Mouse (Mus musculus): ENCODE data around the gene Etv5. TPM values are rescaled to one million over a fixed set of nuclear protein-coding genes. Genes with fewer than 3 reads are reported as not detected.

Gene Etv5
- polyA plus RNA-seq, 1 experiment from 2014 or later = 32.1 TPM

DNA sequence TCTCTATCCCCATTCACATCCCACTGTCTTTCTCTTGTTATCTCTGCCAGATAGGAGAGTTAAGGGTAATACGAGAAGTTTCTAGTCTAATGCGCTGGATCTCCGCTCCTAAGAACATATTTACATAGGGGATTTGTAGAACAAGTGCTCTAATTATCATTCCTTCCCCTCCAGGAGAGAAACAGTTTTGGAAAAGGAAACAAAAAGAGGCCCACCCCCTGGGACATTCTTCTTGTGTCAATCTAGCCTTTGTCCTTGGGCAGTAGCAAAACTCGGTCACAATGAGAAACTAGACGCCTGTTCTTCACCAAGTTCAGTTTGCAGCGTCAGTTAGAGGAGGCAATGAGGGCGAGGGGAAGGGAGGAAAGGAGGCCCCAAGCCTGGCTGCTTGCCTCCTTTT lies 2.7 kb upstream of the Etv5 start:
- Histone ChIP-seq H3K4me3 (no peak overlapping the region), H3K4me1 (replicated peaks) (peaks cover 19% of the 10 kb centered on the region), H3K27ac (replicated peaks) (no peak overlapping the region), H3K4me2 (no peak overlapping the region), H3K27me3 (peaks cover 38% of the 10 kb centered on the region), H3K9me3 (no peaks in the 10 kb centered on the region), H3K9ac (no peak overlapping the region), H3K36me3 (no peaks in the 10 kb centered on the region)
- WGBS = 24% methylated on average over 7 of the region's 7 CpGs
- no peak for ATAC-seq (ENCODE audit: low FRiP score, low read depth)

DNA sequence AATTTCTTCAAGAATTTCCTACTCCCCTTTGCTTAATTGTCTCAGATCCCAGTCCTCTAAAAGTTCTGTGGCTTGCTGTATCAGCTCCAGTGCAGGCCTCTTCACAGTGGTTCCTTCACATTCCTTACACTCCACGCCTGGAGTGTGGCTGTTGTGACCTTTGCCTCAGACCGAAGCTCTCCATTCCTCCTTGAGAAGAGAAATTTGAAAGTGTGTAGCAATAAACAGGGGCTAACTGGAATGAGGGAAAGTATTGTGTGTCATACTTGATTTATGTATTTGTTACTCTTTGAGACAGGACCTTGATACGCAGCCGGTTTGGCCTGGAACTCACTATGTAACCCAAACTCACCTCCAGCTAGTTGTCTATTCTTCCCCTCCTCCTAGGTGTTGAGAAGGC lies 1.8 kb upstream of the Etv5 start:
- H3K4me3 ChIP-seq = no peak overlapping the region
- peaks cover 19% of the 10 kb centered on the region for H3K4me1 ChIP-seq (replicated peaks)
- peaks cover 45% of the 10 kb centered on the region for H3K27me3 ChIP-seq
- no peak for ATAC-seq (ENCODE audit: low FRiP score, low read depth)
- H3K27ac ChIP-seq (replicated peaks) = no peak overlapping the region
- no peaks in the 10 kb centered on the region for H3K36me3 ChIP-seq
- H3K9me3 ChIP-seq = no peaks in the 10 kb centered on the region
- no peak overlapping the region for H3K9ac ChIP-seq
- 0 out of 2 replicates have a peak overlapping the region, but pooled peaks have one; percentile 97 for H3K4me2 ChIP-seq
- 88% methylated on average over 4 of the region's 4 CpGs for WGBS

DNA sequence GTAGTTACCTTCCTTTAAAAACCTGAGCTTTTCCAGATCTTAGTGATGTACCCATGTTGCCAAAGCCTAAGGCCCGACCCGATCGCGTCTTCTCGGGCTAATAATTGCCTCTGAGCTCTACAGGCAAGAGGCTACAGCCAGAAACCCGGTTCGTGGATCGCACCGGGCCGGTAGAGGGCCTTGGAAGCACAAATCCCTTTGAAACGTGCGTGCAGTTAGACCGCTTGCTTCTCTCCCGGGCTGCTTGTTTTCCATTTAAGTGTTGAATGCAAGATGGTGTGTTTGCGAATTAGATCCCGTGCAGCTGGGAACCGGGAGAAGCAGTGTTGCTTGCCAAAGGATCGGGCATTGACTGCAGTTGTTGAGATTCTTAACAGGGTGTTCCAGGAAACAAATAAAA lies 750 bp upstream of the Etv5 start:
- Histone ChIP-seq H3K4me1 (replicated peaks) (peaks cover 19% of the 10 kb centered on the region), H3K27me3 (peaks cover 53% of the 10 kb centered on the region), H3K4me2 (peak overlapping the region; percentile 97), H3K9me3 (no peaks in the 10 kb centered on the region), H3K27ac (replicated peaks) (peak overlapping the region; percentile 71), H3K4me3 (peak overlapping the region; percentile 68), H3K36me3 (no peaks in the 10 kb centered on the region), H3K9ac (peak overlapping the region; percentile 46)
- no peak for ATAC-seq (ENCODE audit: low FRiP score, low read depth)
- under 1% methylated on average over 18 of the region's 18 CpGs for WGBS

DNA sequence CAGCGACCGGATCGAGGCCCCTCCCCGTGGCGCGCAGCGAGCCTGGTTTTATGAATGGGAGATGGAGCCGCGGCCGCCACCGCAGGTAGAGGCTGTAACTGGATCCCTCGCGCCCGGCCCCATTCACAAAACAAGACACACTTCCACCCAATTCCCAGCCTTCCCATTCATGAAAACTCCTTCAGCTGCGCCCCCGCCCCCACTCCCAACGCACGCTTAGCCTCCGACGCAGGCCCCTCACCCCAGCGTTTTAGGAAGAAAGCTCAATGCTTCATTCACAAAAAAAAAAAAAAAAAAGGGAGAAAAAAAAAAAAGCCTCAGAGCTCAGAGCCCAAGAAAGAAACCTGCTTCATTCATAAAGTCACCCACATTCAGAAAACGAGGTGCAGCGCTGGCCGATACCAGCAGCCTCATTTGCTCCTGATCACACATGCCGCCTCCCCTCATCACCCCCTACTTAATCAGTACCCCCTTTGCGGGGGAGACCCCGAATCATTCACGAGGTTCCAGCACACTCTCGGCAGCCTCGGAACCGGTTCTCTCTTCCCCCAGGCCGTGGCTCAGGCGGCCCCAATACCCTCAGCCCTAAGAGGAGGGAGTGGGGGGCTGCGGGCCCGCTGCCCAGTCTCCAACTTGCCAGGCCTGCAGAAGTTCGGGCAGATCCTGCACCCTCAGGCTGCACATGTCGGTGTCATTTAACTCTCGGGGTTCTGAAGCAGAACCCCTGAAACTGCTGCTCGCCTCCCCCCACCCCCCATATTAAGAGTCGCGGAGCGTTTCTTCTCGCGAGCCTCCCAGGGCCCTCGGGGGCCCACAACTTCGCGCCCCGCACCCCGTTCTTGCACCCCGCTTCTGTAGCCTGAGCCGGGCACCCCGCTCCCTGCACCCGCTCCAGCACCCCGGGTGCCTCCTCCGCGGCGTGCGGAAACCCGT lies 812 bp downstream of the Etv5 start:
- peaks cover 64% of the 10 kb centered on the region for H3K27me3 ChIP-seq

DNA sequence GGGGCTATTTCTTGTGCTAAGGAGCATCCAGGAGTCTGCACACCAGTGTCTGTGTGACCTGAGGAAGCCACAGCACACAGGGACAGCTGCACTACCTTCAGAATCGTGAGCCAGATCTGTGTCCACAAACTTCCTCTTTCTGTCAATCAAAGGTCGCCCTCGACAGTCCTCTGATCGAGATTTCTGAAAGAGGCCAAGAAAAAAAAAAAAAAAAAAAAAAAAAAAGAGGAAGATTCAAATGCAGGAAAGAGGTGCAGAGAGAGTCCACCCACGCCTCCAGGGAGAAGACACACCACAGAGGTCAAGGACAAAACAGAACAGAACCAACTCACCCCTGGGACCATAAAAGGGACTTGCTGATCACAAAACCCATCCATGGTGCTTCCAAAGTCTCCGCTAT lies 3.4 kb downstream of the Etv5 start:
- H3K4me3 ChIP-seq = no peak overlapping the region
- 42% methylated on average over 6 of the region's 6 CpGs for WGBS
- H3K27me3 ChIP-seq = peaks cover 49% of the 10 kb centered on the region
- no peaks in the 10 kb centered on the region for H3K36me3 ChIP-seq
- H3K4me1 ChIP-seq (replicated peaks) = peaks cover 34% of the 10 kb centered on the region
- H3K9ac ChIP-seq = no peak overlapping the region
- H3K9me3 ChIP-seq = no peaks in the 10 kb centered on the region
- H3K27ac ChIP-seq (replicated peaks) = no peak overlapping the region
- no peak for ATAC-seq (ENCODE audit: low FRiP score, low read depth)
- H3K4me2 ChIP-seq = 0 out of 2 replicates have a peak overlapping the region, but pooled peaks have one; percentile 14

More for the DNA sequence above, 812 bp downstream of the Etv5 start:
- Histone ChIP-seq H3K36me3 (no peaks in the 10 kb centered on the region), H3K4me2 (peak overlapping the region; percentile 97), H3K4me1 (replicated peaks) (peaks cover 30% of the 10 kb centered on the region), H3K9me3 (no peaks in the 10 kb centered on the region), H3K9ac (peak overlapping the region; percentile 50), H3K27ac (replicated peaks) (peak overlapping the region; percentile 68), H3K4me3 (peak overlapping the region; percentile 68)
- peak; percentile 39 for ATAC-seq (ENCODE audit: low FRiP score, low read depth)
- under 1% methylated on average over 59 of the region's 59 CpGs for WGBS

DNA sequence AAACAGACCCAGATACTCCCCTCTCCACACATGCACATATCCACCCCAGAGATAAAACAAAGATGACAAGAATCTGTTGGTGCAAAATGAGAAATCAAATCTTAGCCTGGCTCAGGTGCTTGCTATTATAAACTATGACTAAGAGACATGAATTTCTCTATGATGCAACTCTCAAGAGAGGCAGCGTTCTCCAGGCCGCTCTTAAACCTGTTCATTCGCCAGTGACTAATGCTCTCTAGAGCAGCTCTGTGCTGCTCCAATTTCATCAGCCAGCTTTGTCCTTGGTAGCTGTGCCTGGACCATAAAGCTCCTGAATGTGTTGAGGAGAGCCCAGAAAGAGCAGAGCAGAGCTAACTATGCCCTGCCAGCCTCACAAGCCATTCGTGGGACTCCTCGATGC lies 5.0 kb downstream of the Etv5 start:
- WGBS = 43% methylated on average over 5 of the region's 5 CpGs
- H3K4me1 ChIP-seq (replicated peaks) = peaks cover 38% of the 10 kb centered on the region
- H3K27ac ChIP-seq (replicated peaks) = peak overlapping the region; percentile 23; the same call in 1 of the 2 replicates
- no peak overlapping the region for H3K9ac ChIP-seq
- H3K4me3 ChIP-seq = no peak overlapping the region
- no peak for ATAC-seq (ENCODE audit: low FRiP score, low read depth)
- H3K36me3 ChIP-seq = no peaks in the 10 kb centered on the region
- H3K4me2 ChIP-seq = peak overlapping the region; percentile 29
- peaks cover 51% of the 10 kb centered on the region for H3K27me3 ChIP-seq
- H3K9me3 ChIP-seq = no peaks in the 10 kb centered on the region

DNA sequence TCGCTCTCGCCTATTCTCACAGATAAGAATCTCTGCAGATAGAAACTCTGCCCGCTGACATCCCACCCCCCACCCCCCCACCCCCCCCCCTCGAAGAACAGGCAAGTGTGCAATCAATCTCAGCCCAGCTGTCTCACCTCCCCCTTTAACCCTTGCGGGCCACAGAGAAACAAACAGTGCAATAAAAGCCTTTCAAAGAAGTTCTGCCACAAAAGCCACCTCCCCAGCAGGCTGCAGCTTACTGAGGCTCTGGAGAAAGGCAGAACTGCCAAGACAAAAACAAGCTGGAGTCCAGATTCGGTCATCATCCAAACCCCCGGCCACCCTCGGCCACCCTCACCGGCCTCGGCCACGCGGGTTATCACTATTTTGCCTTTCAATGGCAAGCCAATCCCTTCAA lies 5.6 kb downstream of the Etv5 start:
- 9% methylated on average over 12 of the region's 12 CpGs for WGBS
- H3K9ac ChIP-seq = no peak overlapping the region
- H3K27ac ChIP-seq (replicated peaks) = peak overlapping the region; percentile 23; the same call in 1 of the 2 replicates
- H3K36me3 ChIP-seq = no peaks in the 10 kb centered on the region
- H3K9me3 ChIP-seq = no peaks in the 10 kb centered on the region
- ATAC-seq (ENCODE audit: low FRiP score, low read depth) = no peak
- peaks cover 43% of the 10 kb centered on the region for H3K4me1 ChIP-seq (replicated peaks)
- H3K27me3 ChIP-seq = peaks cover 53% of the 10 kb centered on the region
- 0 out of 2 replicates have a peak overlapping the region, but pooled peaks have one; percentile 2 for H3K4me3 ChIP-seq
- H3K4me2 ChIP-seq = peak overlapping the region; percentile 29

DNA sequence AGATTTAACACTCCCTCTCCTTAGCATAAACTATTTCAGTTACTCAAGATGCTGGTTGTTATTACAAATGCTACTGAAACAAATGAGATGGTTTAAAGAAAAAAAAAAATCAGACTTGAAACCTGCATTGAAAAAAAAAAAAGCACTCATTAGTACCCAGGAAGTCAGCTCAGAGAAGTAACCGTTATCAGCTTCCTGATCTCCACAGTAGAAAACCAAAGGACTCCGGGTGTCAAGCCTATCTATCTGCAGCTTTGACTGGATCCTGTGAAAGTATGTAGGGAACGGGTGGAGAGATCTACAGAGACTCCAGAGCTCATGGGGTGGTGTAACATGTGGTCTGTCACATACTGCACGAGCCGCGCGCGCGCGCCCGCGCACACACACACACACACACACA lies 7.7 kb downstream of the Etv5 start:
- Histone ChIP-seq H3K4me1 (replicated peaks) (peaks cover 49% of the 10 kb centered on the region), H3K9me3 (no peaks in the 10 kb centered on the region), H3K4me3 (no peak overlapping the region), H3K27me3 (peaks cover 39% of the 10 kb centered on the region), H3K4me2 (no peak overlapping the region), H3K36me3 (no peaks in the 10 kb centered on the region), H3K9ac (no peak overlapping the region), H3K27ac (replicated peaks) (no peak overlapping the region)
- 88% methylated on average over 12 of the region's 12 CpGs for WGBS
- ATAC-seq (ENCODE audit: low FRiP score, low read depth) = no peak

DNA sequence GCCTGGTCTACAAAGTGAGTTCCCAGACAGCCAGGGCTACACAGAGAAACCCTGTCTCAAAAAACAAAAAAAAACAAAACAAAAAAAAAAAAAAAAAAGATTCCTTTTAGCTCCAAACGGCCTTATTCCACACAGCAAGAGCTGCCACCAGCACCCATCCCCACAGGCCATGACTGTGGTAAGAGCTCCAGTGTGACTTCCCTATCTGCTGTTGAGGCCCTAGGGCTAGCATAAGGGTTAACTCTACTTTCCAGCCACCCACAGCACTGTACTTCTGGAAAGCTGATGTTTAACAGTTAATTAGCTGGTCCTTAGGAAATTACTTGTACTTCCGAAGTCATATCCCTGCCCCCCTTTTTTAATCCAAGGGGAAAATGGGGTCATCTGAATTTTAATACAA lies 8.2 kb downstream of the Etv5 start:
- no peaks in the 10 kb centered on the region for H3K36me3 ChIP-seq
- H3K4me2 ChIP-seq = no peak overlapping the region
- peaks cover 37% of the 10 kb centered on the region for H3K27me3 ChIP-seq
- H3K27ac ChIP-seq (replicated peaks) = no peak overlapping the region
- no peak for ATAC-seq (ENCODE audit: low FRiP score, low read depth)
- 75% methylated on average over 2 of the region's 2 CpGs for WGBS
- H3K4me1 ChIP-seq (replicated peaks) = peaks cover 49% of the 10 kb centered on the region
- no peak overlapping the region for H3K4me3 ChIP-seq
- H3K9ac ChIP-seq = no peak overlapping the region
- H3K9me3 ChIP-seq = no peaks in the 10 kb centered on the region

DNA sequence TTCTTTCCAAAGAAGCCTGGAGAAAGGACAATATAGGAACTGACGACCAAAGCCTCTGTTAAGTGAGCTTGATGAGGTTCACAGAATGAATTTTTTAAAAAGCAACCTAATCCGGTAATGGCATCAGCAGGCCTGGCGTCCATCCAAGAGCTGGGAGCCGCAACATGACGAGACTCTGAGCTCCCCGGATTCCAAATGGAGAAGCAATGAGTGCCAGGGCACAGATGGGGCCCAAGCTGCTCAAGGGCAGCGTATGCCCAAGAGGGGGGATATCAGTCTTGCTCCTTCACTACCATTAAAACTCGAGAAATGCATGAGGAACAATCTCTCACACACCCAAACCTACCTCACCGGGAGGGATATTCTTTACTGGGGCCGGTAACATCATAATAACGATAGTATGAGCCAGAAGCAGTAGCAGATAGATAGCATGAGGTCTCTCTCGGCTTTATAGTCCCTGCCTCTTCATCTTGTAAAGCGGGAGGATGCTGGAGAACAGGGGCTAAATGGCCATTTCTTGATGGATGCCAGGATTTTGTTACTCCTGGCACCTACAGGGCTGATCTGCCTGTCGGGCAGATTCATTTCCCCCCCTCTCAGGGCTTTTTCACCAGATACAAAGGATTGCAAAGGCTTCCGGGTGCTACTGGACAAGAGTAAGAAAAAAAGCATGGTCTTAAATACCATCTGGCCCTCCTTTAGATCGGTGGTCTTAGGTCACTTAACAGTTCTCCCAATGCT lies 9.1 kb downstream of the Etv5 start:
- H3K4me3 ChIP-seq = no peak overlapping the region
- H3K36me3 ChIP-seq = no peaks in the 10 kb centered on the region
- WGBS = 44% methylated on average over 16 of the region's 16 CpGs
- peaks cover 32% of the 10 kb centered on the region for H3K27me3 ChIP-seq
- peak overlapping the region; percentile 59 for H3K27ac ChIP-seq (replicated peaks)
- H3K9me3 ChIP-seq = no peaks in the 10 kb centered on the region
- H3K9ac ChIP-seq = no peak overlapping the region
- ATAC-seq (ENCODE audit: low FRiP score, low read depth) = no peak
- H3K4me1 ChIP-seq (replicated peaks) = peaks cover 49% of the 10 kb centered on the region
- peak overlapping the region; percentile 16; the same call in 1 of the 2 replicates for H3K4me2 ChIP-seq

DNA sequence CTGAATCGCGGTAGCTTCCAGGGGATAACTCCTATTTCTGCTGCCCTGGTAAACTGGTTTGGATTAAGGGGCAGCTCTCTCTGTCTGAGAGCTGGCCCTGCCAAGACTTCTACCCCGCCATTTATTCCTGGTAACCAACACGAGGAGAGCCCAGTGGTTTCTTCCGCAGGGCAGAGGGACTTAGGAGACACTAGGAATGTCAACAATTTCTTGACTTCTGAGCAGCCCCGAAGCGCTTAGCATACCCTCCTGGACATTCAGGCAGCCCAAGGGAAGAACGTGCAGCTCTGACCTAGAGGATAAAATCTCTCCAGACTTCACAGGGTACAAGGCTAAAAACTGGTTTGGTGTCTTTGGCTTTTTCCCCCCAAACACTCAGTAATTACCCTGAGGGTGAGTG lies 10.1 kb downstream of the Etv5 start:
- H3K9me3 ChIP-seq = no peaks in the 10 kb centered on the region
- peak overlapping the region; percentile 27 for H3K4me3 ChIP-seq
- no peaks in the 10 kb centered on the region for H3K36me3 ChIP-seq
- peaks cover 45% of the 10 kb centered on the region for H3K4me1 ChIP-seq (replicated peaks)
- H3K4me2 ChIP-seq = peak overlapping the region; percentile 58
- no peak overlapping the region for H3K9ac ChIP-seq
- WGBS = 1% methylated on average over 8 of the region's 8 CpGs
- H3K27ac ChIP-seq (replicated peaks) = peak overlapping the region; percentile 59
- ATAC-seq (ENCODE audit: low FRiP score, low read depth) = no peak
- H3K27me3 ChIP-seq = peaks cover 22% of the 10 kb centered on the region; the same call in 1 of the 2 replicates

DNA sequence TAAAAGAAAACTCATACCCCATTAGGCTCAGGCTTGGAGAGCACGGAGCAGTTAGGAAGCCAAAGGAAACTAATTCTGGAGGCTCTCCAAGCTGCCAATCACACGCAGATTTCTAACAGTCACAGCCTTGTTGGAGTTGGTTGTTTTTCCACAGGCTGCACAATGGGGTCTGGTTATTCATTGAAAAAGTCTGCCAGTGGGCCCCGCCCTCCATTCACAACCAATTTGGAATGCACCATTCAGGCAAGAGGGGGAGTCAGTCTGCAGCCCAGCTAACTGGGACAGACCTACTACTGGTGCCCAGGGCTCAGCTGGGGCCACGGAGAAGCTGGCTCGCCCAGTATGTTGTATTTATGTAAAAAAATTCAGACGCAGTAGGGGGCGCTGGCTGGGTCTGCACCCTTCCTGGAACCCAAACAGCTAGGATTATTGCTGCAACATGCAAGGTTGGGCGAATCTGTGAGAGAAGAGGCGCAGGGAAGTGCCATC lies 10.6 kb downstream of the Etv5 start:
- Histone ChIP-seq H3K4me3 (peak overlapping the region; percentile 27), H3K9ac (0 out of 2 replicates have a peak overlapping the region, but pooled peaks have one; percentile 10), H3K27ac (replicated peaks) (peak overlapping the region; percentile 59), H3K4me1 (replicated peaks) (peaks cover 40% of the 10 kb centered on the region), H3K27me3 (peaks cover 20% of the 10 kb centered on the region; the same call in 1 of the 2 replicates), H3K9me3 (no peaks in the 10 kb centered on the region), H3K36me3 (no peaks in the 10 kb centered on the region), H3K4me2 (peak overlapping the region; percentile 58)
- under 1% methylated on average over 9 of the region's 9 CpGs for WGBS
- ATAC-seq (ENCODE audit: low FRiP score, low read depth) = peak; percentile 96

All from hindbrain, embryonic 15.5 days (tissue).